Mouse (Mus musculus): ENCODE results near the gene Ces3b. TPM values are rescaled to one million over a fixed set of nuclear protein-coding genes. Genes with fewer than 3 reads are reported as not detected.
"Not testable (repeated sequence)": the region's sequence is repeated elsewhere in the genome, so short reads cannot be mapped to it uniquely, and the experiment has no call there.

The Ces3b gene
- polyA plus RNA-seq, 1 experiment from 2014 or later: not detected

GRCm38 (mm10) chr8:105076601-105077000 is 7.0 kb upstream of the Ces3b start:
- no peak for ATAC-seq (ENCODE audit: low FRiP score)
- Histone ChIP-seq H3K9ac (ENCODE audit: low read depth, low read length) (no peak overlapping the region), H3K4me3 (ENCODE audit: low read depth, low read length) (no peak overlapping the region), H3K9me3 (ENCODE audit: control insufficient read depth, low read length) (no peaks in the 10 kb centered on the region), H3K4me2 (replicated peaks; ENCODE audit: low read depth, low read length) (no peak overlapping the region), H3K27ac (ENCODE audit: low read depth, low read length) (no peak overlapping the region), H3K4me1 (replicated peaks; ENCODE audit: control insufficient read depth, insufficient read depth, low read length) (no peaks in the 10 kb centered on the region), H3K27me3 (ENCODE audit: control insufficient read depth, insufficient read depth, low read length) (no peaks in the 10 kb centered on the region), H3K36me3 (ENCODE audit: control insufficient read depth, insufficient read depth, low read length) (no peaks in the 10 kb centered on the region)
- no peak for DNase-seq (ENCODE audit: low spot score)
- 93% methylated on average over 4 of the region's 4 CpGs for WGBS

- no peaks in the 10 kb centered on the region for H3K27me3 ChIP-seq (ENCODE audit: control insufficient read depth, insufficient read depth, low read length)
- H3K9me3 ChIP-seq (ENCODE audit: control insufficient read depth, low read length): no peaks in the 10 kb centered on the region
- no peak overlapping the region for H3K4me2 ChIP-seq (replicated peaks; ENCODE audit: low read depth, low read length)
- WGBS: 77% methylated on average over 6 of the region's 6 CpGs
- H3K27ac ChIP-seq (ENCODE audit: low read depth, low read length): no peak overlapping the region
- DNase-seq (ENCODE audit: low spot score): no peak
- H3K9ac ChIP-seq (ENCODE audit: low read depth, low read length): no peak overlapping the region
- no peaks in the 10 kb centered on the region for H3K4me1 ChIP-seq (replicated peaks; ENCODE audit: control insufficient read depth, insufficient read depth, low read length)
- no peak for ATAC-seq (ENCODE audit: low FRiP score)
- H3K4me3 ChIP-seq (ENCODE audit: low read depth, low read length): no peak overlapping the region
- no peaks in the 10 kb centered on the region for H3K36me3 ChIP-seq (ENCODE audit: control insufficient read depth, insufficient read depth, low read length)
Measured at GRCm38 (mm10) chr8:105077071-105077470, 6.5 kb upstream of the Ces3b start.

- no peaks in the 10 kb centered on the region for H3K4me1 ChIP-seq (replicated peaks; ENCODE audit: control insufficient read depth, insufficient read depth, low read length)
- H3K9ac ChIP-seq (ENCODE audit: low read depth, low read length): no peak overlapping the region
Measured at GRCm38 (mm10) chr8:105078591-105078990, 5.0 kb upstream of the Ces3b start.

GRCm38 (mm10) chr8:105080814-105081336 is 2.7 kb upstream of the Ces3b start:
- Histone ChIP-seq H3K27me3 (ENCODE audit: control insufficient read depth, insufficient read depth, low read length) (no peaks in the 10 kb centered on the region), H3K4me2 (replicated peaks; ENCODE audit: low read depth, low read length) (no peak overlapping the region), H3K9me3 (ENCODE audit: control insufficient read depth, low read length) (no peaks in the 10 kb centered on the region), H3K4me3 (ENCODE audit: low read depth, low read length) (no peak overlapping the region), H3K9ac (ENCODE audit: low read depth, low read length) (no peak overlapping the region), H3K27ac (ENCODE audit: low read depth, low read length) (no peak overlapping the region), H3K36me3 (ENCODE audit: control insufficient read depth, insufficient read depth, low read length) (no peaks in the 10 kb centered on the region), H3K4me1 (replicated peaks; ENCODE audit: control insufficient read depth, insufficient read depth, low read length) (no peaks in the 10 kb centered on the region)
- 74% methylated on average over 5 of the region's 5 CpGs for WGBS
- no peak for DNase-seq (ENCODE audit: low spot score)
- no peak for ATAC-seq (ENCODE audit: low FRiP score)

More at GRCm38 (mm10) chr8:105078591-105078990, 5.0 kb upstream of the Ces3b start:
- ATAC-seq (ENCODE audit: low FRiP score) (no peak), DNase-seq (ENCODE audit: low spot score) (no peak)
- Histone ChIP-seq H3K4me3 (ENCODE audit: low read depth, low read length) (no peak overlapping the region), H3K4me2 (replicated peaks; ENCODE audit: low read depth, low read length) (no peak overlapping the region), H3K27ac (ENCODE audit: low read depth, low read length) (no peak overlapping the region), H3K36me3 (ENCODE audit: control insufficient read depth, insufficient read depth, low read length) (no peaks in the 10 kb centered on the region), H3K27me3 (ENCODE audit: control insufficient read depth, insufficient read depth, low read length) (no peaks in the 10 kb centered on the region), H3K9me3 (ENCODE audit: control insufficient read depth, low read length) (no peaks in the 10 kb centered on the region)
- 87% methylated on average over 5 of the region's 5 CpGs for WGBS

GRCm38 (mm10) chr8:105088166-105088565 is 4.6 kb downstream of the Ces3b start:
- not testable (repeated sequence) for H3K4me1 ChIP-seq (replicated peaks; ENCODE audit: control insufficient read depth, insufficient read depth, low read length); H3K4me2 ChIP-seq (replicated peaks; ENCODE audit: low read depth, low read length); H3K9ac ChIP-seq (ENCODE audit: low read depth, low read length); H3K27ac ChIP-seq (ENCODE audit: low read depth, low read length); H3K9me3 ChIP-seq (ENCODE audit: control insufficient read depth, low read length); H3K36me3 ChIP-seq (ENCODE audit: control insufficient read depth, insufficient read depth, low read length); H3K4me3 ChIP-seq (ENCODE audit: low read depth, low read length); ATAC-seq (ENCODE audit: low FRiP score); H3K27me3 ChIP-seq (ENCODE audit: control insufficient read depth, insufficient read depth, low read length); DNase-seq (ENCODE audit: low spot score)
- 84% methylated on average over 4 of the region's 5 CpGs for WGBS

- ATAC-seq (ENCODE audit: low FRiP score) (no peak), DNase-seq (ENCODE audit: low spot score) (no peak)
- Histone ChIP-seq H3K4me1 (replicated peaks; ENCODE audit: control insufficient read depth, insufficient read depth, low read length) (no peaks in the 10 kb centered on the region), H3K27me3 (ENCODE audit: control insufficient read depth, insufficient read depth, low read length) (no peaks in the 10 kb centered on the region), H3K9ac (ENCODE audit: low read depth, low read length) (no peak overlapping the region), H3K36me3 (ENCODE audit: control insufficient read depth, insufficient read depth, low read length) (no peaks in the 10 kb centered on the region), H3K4me2 (replicated peaks; ENCODE audit: low read depth, low read length) (no peak overlapping the region), H3K4me3 (ENCODE audit: low read depth, low read length) (no peak overlapping the region), H3K9me3 (ENCODE audit: control insufficient read depth, low read length) (no peaks in the 10 kb centered on the region), H3K27ac (ENCODE audit: low read depth, low read length) (no peak overlapping the region)
- 68% methylated on average over 4 of the region's 4 CpGs for WGBS
Measured at GRCm38 (mm10) chr8:105088581-105088980, 5.0 kb downstream of the Ces3b start.

- DNase-seq (ENCODE audit: low spot score) (no peak), ATAC-seq (ENCODE audit: low FRiP score) (no peak)
- no peak overlapping the region for H3K4me2 ChIP-seq (replicated peaks; ENCODE audit: low read depth, low read length)
- no peaks in the 10 kb centered on the region for H3K27me3 ChIP-seq (ENCODE audit: control insufficient read depth, insufficient read depth, low read length)
- no peaks in the 10 kb centered on the region for H3K9me3 ChIP-seq (ENCODE audit: control insufficient read depth, low read length)
- H3K36me3 ChIP-seq (ENCODE audit: control insufficient read depth, insufficient read depth, low read length): no peaks in the 10 kb centered on the region
- no peaks in the 10 kb centered on the region for H3K4me1 ChIP-seq (replicated peaks; ENCODE audit: control insufficient read depth, insufficient read depth, low read length)
- H3K9ac ChIP-seq (ENCODE audit: low read depth, low read length): no peak overlapping the region
- H3K27ac ChIP-seq (ENCODE audit: low read depth, low read length): no peak overlapping the region
- no peak overlapping the region for H3K4me3 ChIP-seq (ENCODE audit: low read depth, low read length)
- 92% methylated on average over 3 of the region's 3 CpGs for WGBS
Measured at GRCm38 (mm10) chr8:105093992-105094391, 10.4 kb downstream of the Ces3b start.

GRCm38 (mm10) chr8:105102101-105102785 is 18.7 kb downstream of the Ces3b start:
- H3K4me2 ChIP-seq (replicated peaks; ENCODE audit: low read depth, low read length); H3K27me3 ChIP-seq (ENCODE audit: control insufficient read depth, insufficient read depth, low read length); H3K9me3 ChIP-seq (ENCODE audit: control insufficient read depth, low read length); ATAC-seq (ENCODE audit: low FRiP score); H3K4me3 ChIP-seq (ENCODE audit: low read depth, low read length); H3K9ac ChIP-seq (ENCODE audit: low read depth, low read length); H3K27ac ChIP-seq (ENCODE audit: low read depth, low read length); H3K36me3 ChIP-seq (ENCODE audit: control insufficient read depth, insufficient read depth, low read length); H3K4me1 ChIP-seq (replicated peaks; ENCODE audit: control insufficient read depth, insufficient read depth, low read length); DNase-seq (ENCODE audit: low spot score): not testable (repeated sequence)
- WGBS: 76% methylated on average over 4 of the region's 4 CpGs

GRCm38 (mm10) chr8:105103701-105104100 is 20.1 kb downstream of the Ces3b start:
- H3K4me1 ChIP-seq (replicated peaks; ENCODE audit: control insufficient read depth, insufficient read depth, low read length); H3K27me3 ChIP-seq (ENCODE audit: control insufficient read depth, insufficient read depth, low read length); H3K4me3 ChIP-seq (ENCODE audit: low read depth, low read length); DNase-seq (ENCODE audit: low spot score); ATAC-seq (ENCODE audit: low FRiP score); H3K9me3 ChIP-seq (ENCODE audit: control insufficient read depth, low read length); H3K9ac ChIP-seq (ENCODE audit: low read depth, low read length); H3K36me3 ChIP-seq (ENCODE audit: control insufficient read depth, insufficient read depth, low read length); H3K27ac ChIP-seq (ENCODE audit: low read depth, low read length); H3K4me2 ChIP-seq (replicated peaks; ENCODE audit: low read depth, low read length): not testable (repeated sequence)
- WGBS: 84% methylated on average over 5 of the region's 5 CpGs

Measured in hindbrain, embryonic 11.5 days (tissue).